ENCODE assay signal across 25 mouse cellular contexts in genomic region chr4:81506306-81506705, GRCm38 (mm10).
A peak's percentile ranks its signal among the peaks of the same experiment; 100 is the strongest.
DNase-seq lines count a peak whose midpoint lies in the region; ATAC-seq and TF ChIP-seq lines count a peak whose summit lies in the region.
"Had no signal": no experiment of that assay in that cellular context is flagged by ENCODE, and none has a peak within 500 bp of the region (broad histone marks: within the 10 kb centered on the region; RNA-seq: fewer than 3 reads in every experiment).

No protein-coding gene starts in this region.

- H3K27ac ChIP-seq in kidney, adult 2 months (ENCODE audit: insufficient read depth, low read depth, low read length): peak overlapping the region; percentile 94; the same call in 1 of the 2 replicates
- H3K27ac ChIP-seq in kidney, embryonic 15.5 days: no peak overlapping the region
- peak overlapping the region; percentile 83 for H3K27ac ChIP-seq in liver, adult 2 months (replicated peaks; ENCODE audit: insufficient read depth, low read depth, low read length)
- H3K27ac ChIP-seq in liver, embryonic 11.5 days (ENCODE audit: low read depth, low read length): no peak overlapping the region
- H3K27ac ChIP-seq: embryonic facial prominence, embryonic 10.5 days; embryonic facial prominence, embryonic 12.5 days; forebrain, embryonic 13.5 days had no signal

- WGBS in kidney, adult 2 months: 64% methylated on average over 6 of the region's 6 CpGs
- WGBS in kidney, embryonic 15.5 days: 91% methylated on average over 6 of the region's 6 CpGs
- 85% methylated on average over 6 of the region's 6 CpGs for WGBS in liver, adult 2 months
- WGBS in liver, embryonic 11.5 days: 94% methylated on average over 6 of the region's 6 CpGs

- H3K9me3 ChIP-seq in kidney, embryonic 15.5 days (replicated peaks): no peaks in the 10 kb centered on the region
- H3K9me3 ChIP-seq in liver, embryonic 11.5 days (ENCODE audit: control insufficient read depth, low read length): no peaks in the 10 kb centered on the region
- H3K9me3 ChIP-seq: embryonic facial prominence, embryonic 10.5 days; embryonic facial prominence, embryonic 12.5 days; forebrain, embryonic 13.5 days had no signal

- TF ChIP-seq POLR2A in kidney, adult 2 months (IDR thresholded peaks at IDR 0.05; ENCODE audit: low read depth, low read length): no peak
- no peak for TF ChIP-seq POLR2A in liver, adult 2 months (IDR thresholded peaks at IDR 0.05; ENCODE audit: extremely low read depth, insufficient read depth, low read length)

- no peak overlapping the region for H3K9ac ChIP-seq in kidney, embryonic 15.5 days
- no peak overlapping the region for H3K9ac ChIP-seq in liver, adult 2 months (ENCODE audit: low read depth, low read length)
- no peak overlapping the region for H3K9ac ChIP-seq in liver, embryonic 11.5 days (ENCODE audit: low read depth, low read length)
- H3K9ac ChIP-seq: embryonic facial prominence, embryonic 12.5 days; forebrain, embryonic 13.5 days had no signal

- no peak for TF ChIP-seq CTCF in kidney, adult 2 months (conservative IDR thresholded peaks at IDR 0.05; ENCODE audit: insufficient read depth, insufficient read length, low read depth, low read length)
- no peak for TF ChIP-seq CTCF in liver, adult 2 months (IDR thresholded peaks at IDR 0.05; ENCODE audit: low read depth, low read length)

- H3K79me2 ChIP-seq in liver, adult 2 months (ENCODE audit: control insufficient read depth, insufficient read depth, low read length): no peaks in the 10 kb centered on the region

- H3K36me3 ChIP-seq in kidney, adult 2 months (ENCODE audit: control insufficient read depth, insufficient read depth, low read length): no peaks in the 10 kb centered on the region
- no peaks in the 10 kb centered on the region for H3K36me3 ChIP-seq in kidney, embryonic 15.5 days
- H3K36me3 ChIP-seq in liver, adult 2 months (ENCODE audit: control insufficient read depth, insufficient read depth, low read length): no peaks in the 10 kb centered on the region
- no peaks in the 10 kb centered on the region for H3K36me3 ChIP-seq in liver, embryonic 11.5 days (ENCODE audit: control insufficient read depth, insufficient read depth, low read length)
- H3K36me3 ChIP-seq: embryonic facial prominence, embryonic 10.5 days; embryonic facial prominence, embryonic 12.5 days; G1E had no signal

- ATAC-seq in kidney, embryonic 15.5 days (replicated peaks; ENCODE audit: low FRiP score): no peak
- no peak for ATAC-seq in liver, embryonic 11.5 days (replicated peaks; ENCODE audit: low FRiP score)
- ATAC-seq: activated CD4-positive, CD25-positive, alpha-beta regulatory T cell, adult 4 months; CD4-positive, CD25-positive, alpha-beta regulatory T cell, adult 4 months; forebrain, embryonic 13.5 days; Patski had no signal

- peaks cover 6% of the 10 kb centered on the region; the same call in 1 of the 2 replicates for H3K4me1 ChIP-seq in kidney, adult 2 months (ENCODE audit: control insufficient read depth, insufficient read depth, low read length)
- no peaks in the 10 kb centered on the region for H3K4me1 ChIP-seq in kidney, embryonic 15.5 days
- H3K4me1 ChIP-seq in liver, adult 2 months (ENCODE audit: control insufficient read depth, insufficient read depth, low read length): peaks cover 30% of the 10 kb centered on the region
- H3K4me1 ChIP-seq in liver, embryonic 11.5 days (replicated peaks; ENCODE audit: control insufficient read depth, insufficient read depth, low read length): no peaks in the 10 kb centered on the region
- H3K4me1 ChIP-seq: embryonic facial prominence, embryonic 12.5 days; forebrain, embryonic 13.5 days had no signal

- no peak overlapping the region for H3K4me2 ChIP-seq in kidney, embryonic 15.5 days
- H3K4me2 ChIP-seq in liver, embryonic 11.5 days: no peak overlapping the region
- H3K4me2 ChIP-seq: embryonic facial prominence, embryonic 12.5 days; forebrain, embryonic 13.5 days had no signal

- no peak overlapping the region for H3K4me3 ChIP-seq in kidney, adult 2 months (ENCODE audit: insufficient read depth, low read depth, low read length)
- no peak overlapping the region for H3K4me3 ChIP-seq in kidney, embryonic 15.5 days (replicated peaks)
- H3K4me3 ChIP-seq in liver, adult 2 months (ENCODE audit: insufficient read depth, low read depth, low read length): no peak overlapping the region
- H3K4me3 ChIP-seq in liver, embryonic 11.5 days (ENCODE audit: low read depth, low read length): no peak overlapping the region
- H3K4me3 ChIP-seq: embryonic facial prominence, embryonic 10.5 days; embryonic facial prominence, embryonic 12.5 days; forebrain, embryonic 13.5 days had no signal

- no peaks in the 10 kb centered on the region for H3K27me3 ChIP-seq in kidney, adult 2 months (replicated peaks; ENCODE audit: control insufficient read depth, insufficient read depth, low read length)
- H3K27me3 ChIP-seq in kidney, embryonic 15.5 days: no peaks in the 10 kb centered on the region
- H3K27me3 ChIP-seq in liver, adult 2 months (ENCODE audit: control insufficient read depth, insufficient read depth, low read length): no peaks in the 10 kb centered on the region
- no peaks in the 10 kb centered on the region for H3K27me3 ChIP-seq in liver, embryonic 11.5 days (replicated peaks; ENCODE audit: control insufficient read depth, insufficient read depth, low read length)
- H3K27me3 ChIP-seq: CH12.LX; embryonic facial prominence, embryonic 12.5 days; forebrain, embryonic 13.5 days; Patski had no signal

- peak; percentile 7 for DNase-seq in kidney, adult 11 months
- no peak for DNase-seq in kidney, postnatal 14 days
- DNase-seq in kidney, adult 2 months: peak; percentile 70
- no peak for DNase-seq in kidney, postnatal 10 days
- peak; percentile 68 for DNase-seq in kidney, adult 9 months
- peak; percentile 61 for DNase-seq in liver, adult 2 months (ENCODE audit: extremely low read depth, low read depth, low spot score)
- DNase-seq in liver, embryonic 11.5 days (ENCODE audit: low spot score): no peak
- DNase-seq: adrenal gland, adult 8-10 months; adrenal gland, postnatal 14 days; adrenal gland, postnatal 36 days; B cell, adult 2 months; cerebellum, adult 11-12 months; cerebellum, adult 2 months; cerebellum, adult 9-10 months; cerebellum, postnatal 10 days; cerebellum, postnatal 25 days had no signal

Comparison
In these comparisons a context has a peak if more than half of its experiments do, and no peak if none do; other contexts are left out.
1. DNase-seq: peak in kidney, adult 11 months (single experiment), kidney, adult 2 months (single experiment), kidney, adult 9 months (single experiment) and liver, adult 2 months (single experiment); none in kidney, postnatal 14 days (single experiment), kidney, postnatal 10 days (single experiment) and liver, embryonic 11.5 days (single experiment).
2. H3K27ac ChIP-seq: peak in kidney, adult 2 months (single experiment) and liver, adult 2 months (single experiment); none in kidney, embryonic 15.5 days (single experiment) and liver, embryonic 11.5 days (single experiment).